Mouse (Mus musculus) cerebellum, postnatal 36 days (tissue): ENCODE data around the gene Fscn2.

Experiments
- DNase-seq, 2 experiments: peaks; one replicate each; pipeline ENCODE4 v3.0.0; 2021 to 2022; ENCODE audit warnings: mixed read lengths in 2 of 2

Fscn2 gene

GRCm38 (mm10) chr11:120360062-120360461, 1.3 kb upstream of the Fscn2 start:
- peak in 1 of 2 experiments; percentile 45 for DNase-seq

GRCm38 (mm10) chr11:120360755-120361154, 579 bp upstream of the Fscn2 start:
- DNase-seq: no peak

- DNase-seq: no peak
Observed at GRCm38 (mm10) chr11:120362891-120363290, 1.6 kb downstream of the Fscn2 start.

- DNase-seq: no peak
Observed at GRCm38 (mm10) chr11:120366443-120367027, 5.2 kb downstream of the Fscn2 start.

GRCm38 (mm10) chr11:120369656-120370055, 8.3 kb downstream of the Fscn2 start:
- DNase-seq: peak in 1 of 2 experiments; percentile 37

- no peak for DNase-seq
Observed at GRCm38 (mm10) chr11:120373025-120373424, 11.7 kb downstream of the Fscn2 start.

- no peak for DNase-seq
Observed at GRCm38 (mm10) chr11:120373820-120374586, 12.7 kb downstream of the Fscn2 start.

- no peak for DNase-seq
Observed at GRCm38 (mm10) chr11:120375324-120375723, 14.0 kb downstream of the Fscn2 start.

GRCm38 (mm10) chr11:120376302-120377160, 15.2 kb downstream of the Fscn2 start:
- DNase-seq: no peak

- DNase-seq: no peak
Observed at GRCm38 (mm10) chr11:120377337-120377736, 16.0 kb downstream of the Fscn2 start.

GRCm38 (mm10) chr11:120378031-120378610, 16.8 kb downstream of the Fscn2 start:
- peak in 1 of 2 experiments; percentile 47 for DNase-seq

GRCm38 (mm10) chr11:120378611-120379540, 17.5 kb downstream of the Fscn2 start, which contains the start of gene Faap100:
Gene Faap100 (minus strand): TSS chr11:120378764.
- peak; percentile 77 to 82 for DNase-seq

- no peak for DNase-seq
Observed at GRCm38 (mm10) chr11:120380271-120380670, 18.9 kb downstream of the Fscn2 start.

GRCm38 (mm10) chr11:120381157-120381556, 19.8 kb downstream of the Fscn2 start:
- DNase-seq: no peak

GRCm38 (mm10) chr11:120382509-120382908, 21.2 kb downstream of the Fscn2 start:
- no peak for DNase-seq

GRCm38 (mm10) chr11:120386632-120387031, 25.3 kb downstream of the Fscn2 start:
- DNase-seq: no peak

- no peak for DNase-seq
Observed at GRCm38 (mm10) chr11:120387157-120387556, 25.8 kb downstream of the Fscn2 start.

GRCm38 (mm10) chr11:120388580-120388979, 27.2 kb downstream of the Fscn2 start:
- DNase-seq: no peak

GRCm38 (mm10) chr11:120395661-120396060, 34.3 kb downstream of the Fscn2 start:
- DNase-seq: no peak

- no peak for DNase-seq
Observed at GRCm38 (mm10) chr11:120397602-120398001, 36.3 kb downstream of the Fscn2 start.

GRCm38 (mm10) chr11:120399319-120399718, 38.0 kb downstream of the Fscn2 start:
- no peak for DNase-seq

- no peak for DNase-seq
Observed at GRCm38 (mm10) chr11:120404814-120405213, 43.5 kb downstream of the Fscn2 start.
